Mouse (Mus musculus): Measurements from ENCODE around the gene Caap1. TPM values are rescaled to one million over a fixed set of nuclear protein-coding genes. Genes with fewer than 3 reads are reported as not detected.

Gene Caap1
- polyA plus RNA-seq, 1 experiment from 2014 or later: 10.8 TPM

- DNase-seq (ENCODE audit: low spot score) (no peak), ATAC-seq (ENCODE audit: low FRiP score, low TSS enrichment) (no peak)
- Histone ChIP-seq H3K27me3 (ENCODE audit: control insufficient read depth, insufficient read depth, low read length) (no peaks in the 10 kb centered on the region), H3K9ac (ENCODE audit: low read length) (no peak overlapping the region), H3K36me3 (ENCODE audit: control insufficient read depth, insufficient read depth, low read length) (no peaks in the 10 kb centered on the region), H3K4me2 (replicated peaks; ENCODE audit: low read depth) (no peak overlapping the region), H3K4me3 (ENCODE audit: low read depth, low read length) (no peak overlapping the region), H3K9me3 (ENCODE audit: control insufficient read depth, low read length) (no peaks in the 10 kb centered on the region), H3K4me1 (replicated peaks; ENCODE audit: control insufficient read depth, insufficient read depth) (no peaks in the 10 kb centered on the region), H3K27ac (replicated peaks) (no peak overlapping the region)
- 70% methylated on average over 1 of the region's 1 CpGs for WGBS
- TF ChIP-seq CTCF (IDR thresholded peaks at IDR 0.05; ENCODE audit: low read depth): no peak
- no peak for TF ChIP-seq EP300 (optimal IDR thresholded peaks at IDR 0.05)
These were observed 83.3 kb downstream of the Caap1 start for GRCm38 (mm10) chr4:94473286-94473685.

DNA sequence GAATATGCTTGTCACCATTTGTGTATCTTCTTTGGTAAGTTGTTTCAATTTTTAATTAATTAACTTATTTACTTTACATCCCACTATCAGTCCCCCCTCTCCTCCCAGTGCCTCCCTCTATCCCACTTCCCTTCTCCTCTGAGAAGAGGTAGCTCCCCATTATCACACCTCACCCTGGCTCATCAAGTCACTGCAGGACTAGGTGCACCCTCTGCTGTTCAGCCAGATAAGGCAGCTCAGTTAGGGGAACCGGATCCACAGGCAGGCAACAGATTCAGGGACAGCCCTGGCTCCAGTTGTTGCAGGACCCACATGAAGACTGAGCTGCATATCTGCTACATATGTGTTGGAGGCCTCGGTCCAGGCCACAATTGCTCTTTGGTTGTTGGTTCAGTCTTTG is 97.2 kb downstream of the Caap1 start:
- Histone ChIP-seq H3K36me3 (ENCODE audit: control insufficient read depth, insufficient read depth, low read length) (no peaks in the 10 kb centered on the region; the same call in 1 of the 2 replicates), H3K4me1 (replicated peaks; ENCODE audit: control insufficient read depth, insufficient read depth) (no peaks in the 10 kb centered on the region), H3K9me3 (ENCODE audit: control insufficient read depth, low read length) (no peaks in the 10 kb centered on the region), H3K27me3 (ENCODE audit: control insufficient read depth, insufficient read depth, low read length) (no peaks in the 10 kb centered on the region), H3K4me2 (replicated peaks; ENCODE audit: low read depth) (no peak overlapping the region), H3K27ac (replicated peaks) (no peak overlapping the region), H3K4me3 (ENCODE audit: low read depth, low read length) (no peak overlapping the region), H3K9ac (ENCODE audit: low read length) (no peak overlapping the region)
- ATAC-seq (ENCODE audit: low FRiP score, low TSS enrichment): no peak
- WGBS: 84% methylated on average over 2 of the region's 2 CpGs
- DNase-seq (ENCODE audit: low spot score): no peak
- TF ChIP-seq EP300 (optimal IDR thresholded peaks at IDR 0.05) (no peak), CTCF (IDR thresholded peaks at IDR 0.05; ENCODE audit: low read depth) (no peak)

- no peaks in the 10 kb centered on the region for H3K27me3 ChIP-seq (ENCODE audit: control insufficient read depth, insufficient read depth, low read length)
- no peaks in the 10 kb centered on the region for H3K9me3 ChIP-seq (ENCODE audit: control insufficient read depth, low read length)
- TF ChIP-seq EP300 (optimal IDR thresholded peaks at IDR 0.05) (no peak), CTCF (IDR thresholded peaks at IDR 0.05; ENCODE audit: low read depth) (no peak)
- no peak overlapping the region for H3K4me2 ChIP-seq (replicated peaks; ENCODE audit: low read depth)
- H3K4me1 ChIP-seq (replicated peaks; ENCODE audit: control insufficient read depth, insufficient read depth): no peaks in the 10 kb centered on the region
- no peak overlapping the region for H3K4me3 ChIP-seq (ENCODE audit: low read depth, low read length)
- DNase-seq (ENCODE audit: low spot score) (no peak), ATAC-seq (ENCODE audit: low FRiP score, low TSS enrichment) (no peak)
- H3K27ac ChIP-seq (replicated peaks): no peak overlapping the region
- WGBS: 87% methylated on average over 1 of the region's 1 CpGs
- no peak overlapping the region for H3K9ac ChIP-seq (ENCODE audit: low read length)
- no peaks in the 10 kb centered on the region; the same call in 1 of the 2 replicates for H3K36me3 ChIP-seq (ENCODE audit: control insufficient read depth, insufficient read depth, low read length)
These were observed 101.7 kb downstream of the Caap1 start for GRCm38 (mm10) chr4:94454857-94455256.

Other genes with a start within 250 kb of the Caap1 start
- gene Gm10306, start 250 bp downstream of the Caap1 start, polyA plus RNA-seq (2015; fragmentation: Nextera tagmentation; extraction: Ambion mirVana): 0.21 and 0.30 TPM in 2 replicates
- gene Plaa, start 46.4 kb upstream of the Caap1 start, polyA plus RNA-seq (2015; fragmentation: Nextera tagmentation; extraction: Ambion mirVana): 38.2 and 38.6 TPM in 2 replicates
- gene Ift74, start 57.7 kb upstream of the Caap1 start, polyA plus RNA-seq (2015; fragmentation: Nextera tagmentation; extraction: Ambion mirVana): 13.7 and 14.8 TPM in 2 replicates
- 0.10 and 0.17 TPM in 2 replicates for gene Lrrc19, start 93.3 kb upstream of the Caap1 start, polyA plus RNA-seq (2015; fragmentation: Nextera tagmentation; extraction: Ambion mirVana)
- 5.3 and 5.6 TPM in 2 replicates for gene Tek, start 182.5 kb upstream of the Caap1 start, polyA plus RNA-seq (2015; fragmentation: Nextera tagmentation; extraction: Ambion mirVana)